Mouse (Mus musculus): ENCODE measurements around the gene 1700011L22Rik.
A peak's percentile ranks its signal among the peaks of the same experiment; 100 is the strongest.

1700011L22Rik gene

DNA sequence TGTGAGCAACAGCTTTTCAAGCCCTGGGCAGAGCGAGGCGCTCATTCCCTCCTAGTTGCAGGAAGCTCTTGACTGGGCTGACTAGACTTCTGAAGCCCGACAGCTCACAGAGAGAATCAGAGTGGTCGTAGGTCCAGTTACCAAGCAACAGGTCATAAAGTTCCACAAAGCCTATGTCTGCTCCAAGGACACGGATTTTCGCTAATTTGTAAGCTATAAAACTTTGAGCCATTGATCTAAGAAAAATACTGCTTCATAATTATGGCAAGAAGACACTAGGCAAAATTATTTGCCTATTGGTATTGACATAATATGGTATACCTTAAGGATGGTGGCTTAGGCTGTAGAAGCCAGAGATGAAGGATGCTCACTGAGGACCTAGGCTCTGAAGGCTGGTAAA is at the start of gene 1700011L22Rik:
1700011L22Rik (minus strand) TSS at position 101 of the 400 bp plus-strand sequence.
- DNase-seq = no peak

DNA sequence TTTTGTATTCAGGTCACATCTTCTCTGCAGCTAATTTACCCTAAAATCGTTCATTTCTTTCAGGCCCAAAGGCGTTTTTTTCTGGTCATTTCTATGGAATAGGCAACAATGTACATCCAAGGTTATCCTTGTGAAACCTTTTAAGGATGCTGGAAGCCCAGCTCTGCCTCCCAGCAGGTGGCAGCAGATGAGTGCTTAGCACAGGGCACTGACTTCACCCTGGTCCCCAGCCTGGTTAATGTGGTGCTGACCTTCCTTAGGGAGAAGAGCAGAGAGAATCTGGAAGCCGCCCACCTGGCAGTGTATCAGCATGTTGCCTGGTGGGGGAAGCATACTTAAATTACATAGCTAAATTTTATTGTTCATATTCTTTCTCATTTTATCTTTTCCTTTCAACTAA is 49.4 kb upstream of the 1700011L22Rik start:
- DNase-seq = peak; percentile 48 to 56

DNA sequence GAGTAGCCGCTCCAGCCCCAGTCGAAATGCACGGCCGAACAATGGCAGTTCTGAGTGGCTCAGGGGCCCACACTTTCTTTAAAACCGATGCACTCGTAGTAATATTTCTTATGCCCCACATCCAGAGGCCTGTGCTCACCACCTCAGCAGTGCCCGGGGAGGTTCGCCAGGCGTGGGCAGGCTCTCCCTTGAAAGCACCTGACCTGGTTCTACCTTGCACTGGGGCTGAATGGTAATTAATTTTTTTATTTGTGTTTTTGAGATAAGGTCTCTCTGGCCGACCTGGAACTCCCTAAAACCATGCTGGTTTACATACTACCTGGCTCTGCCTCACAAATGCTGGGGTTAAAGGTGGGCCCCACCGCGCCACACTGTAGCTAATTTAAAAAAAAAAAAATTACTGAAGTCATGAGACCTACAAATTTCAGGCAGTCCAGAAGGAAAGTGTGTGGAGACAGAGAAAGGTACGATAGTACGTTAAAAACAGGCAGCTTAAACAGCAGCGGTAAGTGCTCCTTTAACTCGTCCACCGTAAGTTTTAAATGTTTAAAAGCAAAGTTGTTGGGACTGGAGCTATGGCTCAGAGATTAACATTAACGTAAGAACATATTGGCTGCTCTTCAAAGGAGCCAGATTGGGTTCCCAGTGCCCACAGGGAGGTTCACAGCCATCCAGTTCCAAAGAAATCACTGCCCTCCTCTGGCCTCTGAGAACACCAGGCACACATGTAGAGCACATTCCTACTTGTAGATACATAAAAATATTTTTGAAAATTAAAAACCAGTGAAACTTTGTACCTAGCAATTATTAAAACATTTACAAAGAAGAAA is 47.1 kb upstream of the 1700011L22Rik start:
- no peak for DNase-seq

DNA sequence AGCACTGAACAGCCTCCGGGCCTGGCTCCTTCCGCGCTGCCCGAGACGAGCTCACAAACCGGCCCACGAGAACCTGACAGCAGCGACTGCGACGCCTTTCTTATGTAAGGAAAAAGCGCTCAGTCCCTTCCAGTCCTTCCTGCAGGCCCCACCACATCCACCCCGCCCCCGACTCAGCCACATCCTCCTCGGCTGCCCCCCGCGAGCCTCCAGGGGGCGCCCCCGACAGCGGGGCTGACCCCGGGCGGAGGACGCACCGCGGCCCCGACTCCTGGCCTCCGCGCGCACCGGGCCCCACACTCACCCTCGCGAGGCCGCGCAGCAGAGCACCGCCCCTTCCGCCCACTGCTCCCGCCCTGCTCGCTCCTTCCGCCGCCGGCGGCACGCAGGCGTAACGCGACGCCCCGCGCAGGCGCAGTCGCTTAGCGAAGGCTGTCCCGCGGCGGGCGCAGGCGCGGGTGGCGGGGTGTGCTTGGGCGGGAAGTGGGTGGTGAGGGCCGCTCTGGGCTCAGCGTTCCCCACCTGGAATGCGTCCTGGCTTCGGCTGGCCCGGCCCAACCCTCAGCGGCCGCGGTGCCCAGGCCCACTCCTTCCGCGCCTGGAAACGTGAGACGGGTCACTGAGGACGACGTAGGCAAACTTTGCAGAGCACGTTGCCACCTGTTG is 46.4 kb upstream of the 1700011L22Rik start, which contains the start of gene Mmaa:
Mmaa (minus strand) TSS at position 328 of the 666 bp plus-strand sequence.
- peak; percentile 91 to 97 for DNase-seq

DNA sequence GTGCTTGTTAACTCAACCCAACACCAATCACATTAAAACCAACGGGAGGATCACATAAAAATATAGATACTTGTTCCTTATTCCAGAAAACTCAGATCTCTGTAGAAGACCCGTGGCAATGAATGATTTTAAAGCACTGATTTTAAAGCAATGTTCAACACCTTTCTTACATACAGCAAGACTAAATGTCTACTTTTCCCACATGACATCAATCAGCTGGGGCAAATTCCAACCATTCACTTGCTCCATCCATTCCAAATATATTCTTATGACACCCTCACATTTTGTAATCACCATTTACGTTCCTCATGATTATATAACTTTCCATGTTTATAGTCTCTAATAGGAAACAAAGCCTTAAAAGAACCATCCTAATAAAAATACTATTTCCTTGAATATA is 45.5 kb upstream of the 1700011L22Rik start:
- no peak for DNase-seq

DNA sequence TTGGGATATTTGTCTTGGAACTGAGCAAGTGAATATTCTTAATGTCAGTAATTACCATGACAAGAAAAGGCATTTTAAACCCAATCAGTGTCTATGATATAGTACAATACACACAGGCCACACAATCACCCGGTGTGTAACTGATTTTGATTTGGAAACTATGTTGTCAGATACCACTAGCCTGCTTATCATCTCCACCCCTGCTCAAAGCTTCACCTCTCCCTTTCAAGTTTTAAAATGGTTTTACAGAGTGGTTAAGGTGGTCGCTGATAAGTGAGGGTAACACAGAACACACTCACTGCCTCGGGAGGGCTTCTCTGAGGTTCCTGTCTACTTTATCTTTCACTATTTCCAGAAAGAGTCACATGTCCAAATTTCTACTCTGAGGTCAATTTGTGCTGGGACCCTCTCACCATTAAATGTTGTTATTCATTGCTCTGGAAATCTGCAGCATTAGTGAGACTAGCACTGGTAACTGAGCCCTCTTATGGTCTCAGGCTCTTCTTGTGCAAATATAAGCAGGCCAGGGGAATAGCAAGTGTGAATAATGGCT is 44.4 kb upstream of the 1700011L22Rik start:
- no peak for DNase-seq

DNA sequence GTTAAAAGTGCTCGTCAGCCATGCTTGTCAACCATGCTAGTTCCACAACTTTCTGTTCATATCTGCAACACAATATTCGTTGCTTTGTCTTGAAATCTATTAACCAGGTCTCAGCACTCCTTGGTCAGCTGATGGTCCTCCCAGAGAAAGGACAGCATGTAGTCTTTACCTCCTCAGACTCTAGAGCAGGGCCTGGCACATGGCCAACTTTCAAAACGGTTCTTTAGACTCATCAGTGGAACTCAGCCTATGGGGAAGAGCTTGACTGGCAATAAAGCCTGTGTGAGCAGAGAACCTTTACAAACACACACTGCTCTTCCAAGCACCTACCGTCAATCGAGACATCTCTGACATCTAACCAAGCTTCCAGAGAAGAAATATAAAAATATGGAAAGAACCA is 41.2 kb upstream of the 1700011L22Rik start:
- DNase-seq = peak; percentile 23 to 30

DNA sequence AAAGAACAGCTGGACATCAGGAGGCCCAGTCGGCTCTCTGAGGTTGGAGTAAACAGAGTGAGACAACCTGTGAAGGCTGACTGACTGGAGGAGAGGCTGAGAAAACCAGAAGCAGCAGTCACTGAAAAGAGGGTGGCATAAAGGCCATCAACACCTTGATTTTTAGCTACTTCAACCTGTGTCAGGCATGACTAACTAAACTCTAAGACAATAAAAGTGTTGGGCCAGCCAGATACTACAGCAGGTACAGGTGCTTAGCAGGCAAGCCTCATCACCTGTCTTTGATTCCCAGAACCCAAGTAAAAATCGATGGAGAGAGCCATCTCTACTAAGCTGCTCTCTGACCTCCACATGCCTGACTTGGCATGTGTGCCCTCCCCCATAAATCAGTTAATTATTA is 40.3 kb upstream of the 1700011L22Rik start:
- no peak for DNase-seq

DNA sequence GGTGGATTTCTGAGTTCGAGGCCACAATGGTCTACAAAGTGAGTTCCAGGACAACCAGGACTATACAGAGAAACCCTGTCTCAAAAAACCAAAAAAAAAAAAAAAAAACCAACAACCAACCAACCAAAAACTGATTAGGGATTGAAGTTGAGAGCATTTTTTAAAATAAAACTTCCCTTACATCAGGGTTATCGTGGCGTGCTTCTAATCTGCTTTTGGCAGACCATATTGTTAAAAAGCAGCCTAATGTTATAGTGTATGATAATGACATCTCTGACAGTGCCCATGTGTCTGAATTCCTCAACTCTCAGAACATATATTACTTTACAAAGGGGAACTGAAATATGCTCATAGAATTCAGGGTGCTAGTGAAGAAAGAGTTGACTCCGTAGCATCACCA is 39.9 kb upstream of the 1700011L22Rik start:
- no peak for DNase-seq

DNA sequence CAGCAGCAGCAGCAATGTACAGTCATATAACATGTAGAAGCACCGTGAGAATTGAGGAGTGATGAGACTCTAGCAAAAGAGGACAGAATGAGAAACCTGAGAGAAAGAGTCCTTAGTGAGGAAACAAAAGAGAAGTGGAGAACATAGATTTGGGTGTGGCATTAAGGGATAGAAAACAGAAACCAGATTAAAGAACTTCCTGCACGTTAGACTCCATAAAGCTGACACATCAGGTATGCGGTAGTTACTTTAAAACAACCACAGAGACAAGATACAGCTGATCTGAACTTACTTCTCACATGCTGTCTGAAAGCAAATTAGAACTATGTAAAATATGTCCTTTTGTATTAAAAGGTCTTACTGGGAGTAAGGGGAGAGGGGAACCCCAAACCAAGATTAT is 38.1 kb upstream of the 1700011L22Rik start:
- no peak for DNase-seq

DNA sequence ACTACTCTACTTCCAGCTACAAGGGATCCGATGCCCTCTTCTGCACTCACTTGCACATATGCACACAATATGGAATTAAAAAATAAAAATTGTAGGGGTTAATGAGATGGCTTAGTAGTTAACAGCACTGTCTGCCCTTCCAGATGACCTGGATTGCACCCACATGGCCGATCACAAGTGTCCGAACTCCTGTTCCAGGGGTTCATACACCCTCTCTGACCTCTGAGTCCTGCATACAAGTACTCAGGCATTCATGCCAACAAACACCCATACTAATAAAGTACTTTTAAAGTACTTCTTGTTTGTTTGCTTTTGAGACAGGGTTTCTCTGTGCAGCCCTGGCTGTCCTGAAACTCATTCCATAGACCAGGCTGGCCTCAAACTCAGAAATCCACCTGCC is 36.3 kb upstream of the 1700011L22Rik start:
- DNase-seq = no peak

DNA sequence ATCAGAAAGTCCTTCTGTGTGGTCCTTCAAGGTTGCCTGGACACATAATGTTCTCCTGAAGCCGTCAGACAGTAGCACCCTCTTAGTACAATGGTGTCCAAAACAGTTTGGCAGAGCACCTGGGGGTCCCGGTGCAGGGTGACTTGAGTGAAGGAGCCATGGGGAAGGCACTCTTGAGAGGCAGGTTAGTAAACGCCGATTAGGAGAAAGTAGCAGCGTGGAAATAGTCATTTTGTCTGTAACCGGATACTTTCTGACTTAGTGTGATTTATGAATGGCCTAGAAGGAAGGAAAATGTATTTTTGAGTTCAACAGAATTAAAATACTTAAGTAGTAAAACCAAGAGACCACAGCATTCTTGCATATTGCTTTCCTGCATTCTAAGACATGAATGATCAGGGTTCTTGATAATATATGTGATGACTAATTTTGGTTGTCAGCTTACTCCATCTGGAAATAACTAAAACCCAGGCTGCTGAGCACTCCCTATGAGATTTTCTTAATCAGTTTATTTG is 33.1 kb upstream of the 1700011L22Rik start:
- DNase-seq = no peak

DNA sequence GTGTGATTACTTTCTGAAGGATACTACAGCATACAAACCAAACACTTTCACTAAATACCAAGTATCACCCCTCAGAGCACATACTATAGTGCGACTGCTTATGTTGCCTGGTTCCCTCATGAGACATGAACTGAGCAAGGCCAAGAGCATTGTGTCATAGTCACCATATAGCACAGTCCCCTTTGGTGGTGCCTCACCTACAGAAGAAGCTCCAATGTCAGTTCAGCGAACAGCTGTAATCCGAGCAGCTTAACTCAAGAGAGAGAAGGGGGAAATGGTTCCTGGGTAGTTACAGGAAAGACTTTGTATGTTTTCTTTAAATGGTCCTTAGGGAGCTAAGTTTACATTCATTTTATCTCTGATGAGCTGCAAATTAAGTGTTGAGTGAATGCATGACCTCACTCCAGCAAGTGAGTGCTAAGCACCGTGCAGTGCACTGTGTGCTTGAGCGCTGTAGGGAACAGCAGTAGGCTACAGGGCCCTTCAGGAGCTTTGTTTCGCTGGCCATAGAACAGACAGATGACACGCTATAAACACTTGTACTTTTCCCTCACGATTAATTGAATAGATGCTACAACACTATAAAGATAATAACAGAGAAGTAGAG is 29.0 kb upstream of the 1700011L22Rik start:
- DNase-seq = no peak

DNA sequence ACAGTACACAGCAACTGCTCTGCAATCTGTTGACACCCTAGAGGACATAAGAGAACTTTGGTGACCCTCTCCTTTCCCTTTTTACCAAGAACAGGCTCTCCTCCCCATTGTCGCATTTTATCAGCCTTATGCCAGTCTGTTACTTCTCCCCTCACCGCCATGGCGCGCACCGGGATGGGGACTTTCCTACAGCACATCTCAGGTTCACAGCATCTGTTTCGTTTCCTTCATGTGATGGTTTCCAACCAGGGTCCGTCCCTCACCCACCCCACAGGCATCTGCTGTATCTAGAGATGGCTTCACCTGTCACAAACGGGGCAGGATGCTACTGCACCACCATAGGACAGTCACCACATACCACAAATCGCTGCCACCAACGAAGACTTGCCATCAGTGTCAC is 26.6 kb upstream of the 1700011L22Rik start:
- no peak for DNase-seq

DNA sequence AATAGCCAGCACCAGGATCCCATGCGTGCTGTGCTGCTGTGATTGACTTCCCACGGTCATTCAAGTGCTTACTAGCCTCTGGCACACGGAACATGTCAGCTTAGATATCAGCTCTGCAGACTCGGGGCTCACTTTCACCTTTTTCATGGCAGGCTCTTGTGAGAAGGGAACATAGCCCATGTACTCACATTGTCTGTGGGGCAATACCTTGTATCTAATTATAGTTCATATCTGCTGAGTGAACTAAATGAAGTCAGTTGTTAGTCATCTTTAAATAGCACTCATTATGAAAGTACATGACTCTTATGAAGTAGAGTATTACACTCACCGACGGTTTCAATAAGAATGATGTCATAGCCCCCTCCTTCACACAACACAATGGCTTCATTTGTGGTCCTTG is 25.4 kb upstream of the 1700011L22Rik start:
- DNase-seq = no peak

DNA sequence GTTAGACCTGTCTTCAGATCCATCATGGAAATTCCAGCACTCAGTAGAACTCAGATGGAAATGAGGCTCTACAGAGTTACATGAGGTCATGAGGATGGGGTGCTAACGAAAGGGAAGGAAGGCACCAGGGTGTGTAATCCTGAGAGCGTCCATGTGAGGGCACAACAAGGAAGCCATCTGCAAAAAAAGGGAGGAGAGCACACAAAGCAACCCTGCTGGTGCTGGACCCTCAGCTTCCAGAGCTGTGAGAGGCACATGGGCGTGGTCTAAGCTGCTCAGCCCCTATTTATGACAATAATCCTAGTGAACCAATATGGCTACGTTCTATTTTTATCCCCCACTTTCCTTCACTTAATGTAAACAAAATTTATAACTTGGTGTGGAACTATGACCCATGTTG is 24.3 kb upstream of the 1700011L22Rik start:
- DNase-seq = no peak

DNA sequence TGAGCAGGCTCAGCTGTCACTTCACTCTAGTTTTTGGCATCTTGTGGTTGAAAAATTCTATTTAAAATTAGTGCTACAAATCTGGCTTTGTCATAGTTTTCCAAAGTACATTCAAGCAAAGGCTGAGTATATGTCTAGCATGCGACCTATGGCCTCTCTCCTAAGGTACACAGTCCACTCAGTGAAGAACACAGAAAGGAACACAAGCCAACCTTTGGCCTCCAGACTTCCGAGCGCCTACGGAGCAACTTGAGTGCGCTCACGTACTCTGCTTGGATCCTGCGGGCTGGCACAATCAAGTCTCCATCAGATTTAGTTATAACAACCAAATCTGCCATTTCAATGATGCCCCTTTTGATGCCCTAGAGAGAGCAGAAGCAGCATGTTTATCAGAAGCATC is 20.6 kb upstream of the 1700011L22Rik start:
- no peak for DNase-seq

DNA sequence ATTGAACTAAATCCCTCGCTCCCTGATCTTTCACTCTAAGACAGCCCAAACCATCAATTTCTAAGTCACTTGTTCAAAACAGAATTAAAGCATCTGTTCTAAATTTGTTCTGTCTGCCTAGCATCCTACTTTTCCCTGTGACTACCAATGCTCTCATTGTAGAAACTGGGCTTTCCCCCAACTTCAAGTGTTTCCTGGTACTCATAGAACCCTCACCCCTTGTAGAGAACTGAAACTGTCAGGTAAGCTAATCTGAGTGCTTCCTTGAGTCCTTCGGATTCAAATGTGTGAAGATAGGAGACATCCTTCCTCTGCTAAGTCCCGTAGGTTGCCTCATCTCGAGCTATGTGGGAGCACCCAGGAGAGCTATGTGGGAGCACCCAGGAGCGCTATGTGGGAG is 13.6 kb upstream of the 1700011L22Rik start:
- DNase-seq = no peak

DNA sequence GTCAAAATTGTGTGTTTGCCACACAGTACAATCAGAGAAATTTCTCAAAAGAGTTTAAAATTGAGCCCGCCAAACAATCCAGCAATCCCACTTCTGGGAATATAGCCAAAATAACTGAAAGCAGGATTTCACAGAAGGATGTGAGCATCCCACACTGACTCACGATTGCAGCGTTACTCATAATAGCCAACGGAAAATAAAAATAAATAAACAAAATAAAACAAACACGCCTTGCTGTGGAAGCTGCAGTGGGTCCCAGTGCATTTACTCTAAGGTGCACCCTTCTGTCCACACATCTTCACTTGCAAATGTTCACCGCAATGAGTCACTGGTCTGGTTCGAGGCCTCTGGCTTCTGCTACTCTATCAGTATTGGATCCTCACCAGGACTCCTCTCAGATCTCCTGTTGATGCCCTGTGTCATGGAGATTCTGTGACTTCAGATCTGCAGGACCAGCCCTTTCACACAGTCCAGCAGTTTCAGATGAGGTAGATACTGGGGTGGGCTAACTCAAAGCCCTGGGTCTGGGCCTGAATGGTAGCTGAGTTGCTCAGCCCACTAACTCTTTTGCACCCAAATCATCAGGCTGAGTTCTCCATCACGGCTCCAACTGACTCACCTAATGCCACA is 7.8 kb upstream of the 1700011L22Rik start:
- DNase-seq = no peak

DNA sequence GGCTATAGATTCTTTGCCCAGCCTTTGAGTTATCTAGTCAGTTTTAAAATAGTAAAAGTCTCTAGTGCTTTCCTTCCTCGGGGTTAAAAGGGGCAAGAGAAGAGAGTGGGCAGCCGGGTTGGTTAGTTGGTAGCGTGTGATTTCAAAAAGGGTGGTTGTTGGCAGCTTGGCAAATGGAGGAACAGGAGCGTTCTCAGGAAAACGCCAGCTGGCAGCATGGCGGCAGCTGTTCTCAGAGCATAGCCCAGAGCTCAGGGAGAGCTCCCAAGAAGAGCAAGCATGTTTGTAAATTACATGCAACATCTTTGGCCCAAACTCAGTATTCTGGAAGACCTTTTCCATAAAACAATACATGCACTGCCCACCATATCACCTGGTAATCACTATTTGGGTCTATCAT is 5.4 kb upstream of the 1700011L22Rik start:
- DNase-seq = no peak

DNA sequence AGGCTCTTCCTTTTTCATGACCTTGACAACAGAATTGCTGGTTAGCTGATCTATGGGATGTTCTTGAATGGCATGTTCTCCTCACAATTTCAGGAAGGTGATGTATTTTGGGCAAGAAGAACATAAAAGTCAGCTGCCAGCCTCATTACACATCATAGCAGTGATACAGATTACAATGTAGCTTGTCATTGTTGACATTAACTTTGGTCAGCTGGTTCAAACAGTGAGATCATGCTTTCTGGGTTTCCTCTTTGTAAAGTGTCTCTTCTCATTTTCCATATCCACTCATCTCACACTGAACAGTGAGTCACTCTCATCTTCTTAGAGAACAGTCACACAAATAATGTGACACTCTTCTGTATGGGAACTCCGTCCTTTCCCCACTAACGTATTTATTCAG is 4.9 kb downstream of the 1700011L22Rik start:
- DNase-seq = no peak

DNA sequence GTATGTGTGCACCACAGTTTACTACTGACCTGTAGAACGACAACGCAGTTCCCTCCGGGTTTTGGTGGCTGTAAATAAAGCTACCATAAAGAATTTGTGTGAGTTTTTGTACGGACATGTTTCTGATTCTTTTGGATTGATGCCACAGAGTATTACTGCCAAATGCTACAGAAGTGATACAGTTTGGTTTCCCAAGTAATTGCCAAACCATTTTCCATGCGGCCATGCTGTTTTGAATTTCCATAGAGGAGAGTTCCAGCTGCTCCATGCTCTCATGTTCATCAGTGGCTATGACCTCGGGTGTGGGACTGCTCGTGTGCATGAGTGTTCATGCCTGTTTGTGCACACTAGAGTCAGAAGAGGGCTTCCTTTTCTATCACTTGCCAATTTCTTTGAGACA is 8.4 kb downstream of the 1700011L22Rik start:
- no peak for DNase-seq

DNA sequence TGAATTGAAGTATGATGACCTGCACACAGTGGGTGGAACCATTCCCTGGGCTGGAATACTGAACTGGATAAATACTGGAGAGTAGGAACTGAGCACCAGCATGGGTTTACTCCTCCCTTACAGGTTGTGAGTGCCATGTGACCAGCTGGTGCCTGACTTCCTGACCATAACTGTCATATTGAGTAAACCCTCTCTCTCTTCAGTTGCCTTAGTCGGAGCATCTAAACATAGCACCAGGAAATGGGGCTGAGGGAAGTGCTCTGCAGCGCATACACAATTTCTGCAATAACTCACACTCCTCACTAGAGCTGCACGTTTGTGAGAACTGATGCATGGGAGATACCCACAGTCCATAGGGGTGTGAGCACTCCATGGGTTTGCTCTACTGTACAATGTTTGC is 9.1 kb downstream of the 1700011L22Rik start:
- no peak for DNase-seq
